Mouse (Mus musculus): ENCODE measurements around the gene Havcr2.

DNA sequence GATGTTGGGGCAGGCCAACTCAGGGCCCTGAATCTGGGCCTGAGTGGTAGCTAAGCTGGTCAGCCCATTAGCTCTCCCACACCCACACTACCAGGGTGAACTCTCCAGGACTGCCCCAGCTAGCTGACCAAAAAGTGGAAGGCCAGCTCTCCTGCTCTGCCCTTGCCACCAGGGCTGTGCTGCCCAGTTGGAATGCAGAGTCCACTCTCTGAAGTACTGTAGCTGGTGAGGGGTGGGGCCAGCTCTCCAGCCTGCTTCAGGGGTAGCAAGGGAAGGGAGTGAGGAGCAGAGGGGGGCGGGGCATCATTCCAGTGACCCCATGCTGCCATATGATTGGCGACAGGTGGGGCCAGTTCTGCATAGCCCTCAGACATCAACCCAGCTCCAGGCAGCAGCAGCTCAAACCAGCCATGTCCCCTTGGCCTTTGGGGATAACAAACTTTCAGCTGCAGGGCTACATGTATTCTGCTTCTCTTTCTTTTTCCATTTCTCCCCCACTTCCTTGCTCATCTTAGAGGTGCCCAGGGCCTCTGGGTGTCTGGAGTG lies 44.6 kb upstream of the Havcr2 start:
- TF ChIP-seq REST (IDR thresholded peaks at IDR 0.05; ENCODE audit: insufficient read depth, insufficient read length) (no peak), USF1 (IDR thresholded peaks at IDR 0.05; ENCODE audit: low read depth) (no peak), TCF12 (IDR thresholded peaks at IDR 0.05; ENCODE audit: insufficient read depth, poor library complexity, severe bottlenecking) (no peak)
